Mouse (Mus musculus) spleen, embryonic (tissue): Measurements from ENCODE around the gene Cdsn.

ENCODE experiments used
- CTCF ChIA-PET: fragments of 350-600 bp; sonication (Branson Sonifier 250); formaldehyde crosslinking; loops from one replicate; lab custom pipeline; 2022; lab: Charles Lee

The Cdsn gene

DNA sequence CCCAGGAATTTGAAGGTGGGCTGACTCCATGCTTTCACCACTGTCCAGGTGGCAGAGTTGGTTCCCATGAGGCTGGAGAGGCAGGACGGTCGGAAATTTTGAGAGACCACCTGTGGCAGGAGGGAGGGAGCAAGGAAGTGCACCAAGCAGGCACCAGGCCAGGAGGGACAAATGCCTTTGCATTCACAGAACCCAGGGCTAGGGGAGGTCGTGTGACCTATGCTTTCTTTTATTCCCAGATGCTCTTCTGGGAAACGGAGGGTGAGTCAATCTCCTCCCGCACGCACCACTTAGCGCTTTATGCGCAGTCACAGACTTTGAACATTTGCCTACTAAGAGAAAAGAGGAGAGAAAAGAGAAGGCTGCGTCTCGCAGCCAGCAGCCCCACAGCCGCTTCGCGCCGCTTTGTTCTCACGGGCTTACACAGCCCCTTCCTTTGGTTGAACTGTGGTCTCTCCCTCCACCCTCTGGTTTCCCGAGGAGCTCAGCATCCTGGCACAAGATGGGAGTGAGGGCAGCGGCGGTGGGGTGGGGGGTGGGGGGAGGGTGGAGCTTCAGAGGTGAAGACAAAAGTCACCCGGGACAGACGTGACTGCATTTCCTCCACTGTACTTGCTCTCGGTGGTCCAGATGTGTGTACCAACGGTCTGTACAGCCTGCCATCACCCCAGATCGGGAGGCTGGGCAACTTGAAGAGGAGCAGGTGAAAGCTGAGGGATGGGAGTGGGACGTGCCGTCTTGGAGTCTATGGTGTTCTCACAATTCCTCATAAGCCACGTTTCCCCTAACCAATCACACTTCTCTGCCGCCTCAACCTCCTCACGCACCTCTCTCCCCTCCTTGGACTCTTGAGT lies 17.4 kb downstream of the Cdsn start:
- CTCF ChIA-PET: interaction anchor here (1.1 kb wide), 1 partner anchor 11 kb away, joined by 3 read pairs; no protein-coding TSS in a partner anchor

GRCm38 (mm10) chr17:35570836-35571235 lies 18.9 kb downstream of the Cdsn start:
- CTCF ChIA-PET: no interaction called here

- CTCF ChIA-PET: no interaction called here
These were observed 19.5 kb downstream of the Cdsn start for GRCm38 (mm10) chr17:35571477-35571876.

GRCm38 (mm10) chr17:35578211-35578610 lies 26.3 kb downstream of the Cdsn start:
- CTCF ChIA-PET: no interaction called here

GRCm38 (mm10) chr17:35582900-35583299 lies 31.0 kb downstream of the Cdsn start:
- CTCF ChIA-PET: no interaction called here

GRCm38 (mm10) chr17:35584330-35584937 lies 32.5 kb downstream of the Cdsn start:
- CTCF ChIA-PET: no interaction called here

- CTCF ChIA-PET: interaction anchor here (0.6 kb wide), 1 partner anchor 12 kb away, joined by 3 read pairs; no protein-coding TSS in a partner anchor
These were observed 35.4 kb downstream of the Cdsn start for GRCm38 (mm10) chr17:35587291-35587690.

GRCm38 (mm10) chr17:35588387-35588786 lies 36.5 kb downstream of the Cdsn start:
- CTCF ChIA-PET: interaction anchor here (0.7 kb wide), 1 partner anchor 157 kb away, joined by 3 read pairs; no protein-coding TSS in a partner anchor

DNA sequence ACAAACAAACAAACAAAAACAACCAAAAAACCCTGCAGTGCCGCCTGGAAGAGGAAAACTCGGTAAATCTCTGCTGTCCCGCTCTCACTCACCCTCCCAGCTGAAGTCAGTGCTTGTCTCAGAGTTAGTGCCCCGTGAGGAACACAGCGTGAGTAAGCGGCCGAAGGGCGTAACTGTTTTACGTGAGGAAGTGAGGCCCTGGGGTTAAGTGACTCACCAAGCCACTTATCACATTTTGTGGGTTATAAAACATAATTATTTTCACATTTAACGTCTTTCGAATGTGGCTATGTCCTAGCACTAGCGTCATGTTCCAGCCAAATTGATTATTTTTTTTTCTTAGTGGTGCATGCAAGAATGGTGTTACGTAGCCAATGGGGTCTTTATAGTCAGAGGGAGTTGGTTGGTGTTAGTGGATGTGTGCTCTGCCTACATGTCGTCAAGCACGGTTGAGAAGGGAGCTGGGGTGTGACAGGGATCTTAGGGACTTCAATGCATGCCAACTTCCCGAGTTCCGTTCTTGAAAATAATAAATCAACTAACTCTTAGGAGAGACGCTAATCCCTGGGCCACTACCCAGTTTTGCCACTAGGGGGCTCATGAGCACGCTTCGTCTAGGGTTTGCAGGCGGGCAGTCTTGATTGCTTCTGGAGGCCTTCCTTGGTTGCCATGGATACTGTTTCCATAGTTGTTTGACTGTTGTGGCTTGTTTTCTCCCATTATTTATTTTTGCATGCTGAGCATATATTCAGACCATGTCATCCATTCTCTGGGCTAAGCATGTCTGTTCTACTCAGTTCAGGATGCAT lies 38.7 kb downstream of the Cdsn start:
- CTCF ChIA-PET: no interaction called here

- CTCF ChIA-PET: interaction anchor here (0.6 kb wide), 1 partner anchor 42 kb away, joined by 4 read pairs; no protein-coding TSS in a partner anchor
These were observed 39.3 kb downstream of the Cdsn start for GRCm38 (mm10) chr17:35591219-35591578.

DNA sequence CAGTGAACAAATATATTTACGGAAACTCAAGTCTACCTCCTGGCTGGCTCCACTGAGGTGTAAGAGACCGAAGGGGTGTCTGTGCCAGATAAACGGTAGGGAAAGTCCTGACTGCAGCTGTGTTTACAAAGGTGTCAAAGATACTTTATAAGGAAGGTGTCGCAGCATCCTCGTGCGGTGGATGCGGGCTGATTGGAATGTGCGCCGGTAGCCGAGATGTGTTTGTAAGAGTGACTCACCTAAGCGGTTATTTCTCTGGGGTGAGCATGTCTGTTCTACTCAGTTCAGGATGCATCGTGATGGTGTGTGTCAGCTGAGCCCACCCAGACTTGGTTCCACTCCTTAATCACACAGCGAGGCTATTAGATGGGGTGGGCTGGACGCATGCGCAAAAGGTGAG lies 39.8 kb downstream of the Cdsn start:
- CTCF ChIA-PET: interaction anchor here (0.6 kb wide), 1 partner anchor 42 kb away, joined by 4 read pairs; no protein-coding TSS in a partner anchor

- CTCF ChIA-PET: no interaction called here
These were observed 40.2 kb downstream of the Cdsn start for GRCm38 (mm10) chr17:35592131-35592530.

DNA sequence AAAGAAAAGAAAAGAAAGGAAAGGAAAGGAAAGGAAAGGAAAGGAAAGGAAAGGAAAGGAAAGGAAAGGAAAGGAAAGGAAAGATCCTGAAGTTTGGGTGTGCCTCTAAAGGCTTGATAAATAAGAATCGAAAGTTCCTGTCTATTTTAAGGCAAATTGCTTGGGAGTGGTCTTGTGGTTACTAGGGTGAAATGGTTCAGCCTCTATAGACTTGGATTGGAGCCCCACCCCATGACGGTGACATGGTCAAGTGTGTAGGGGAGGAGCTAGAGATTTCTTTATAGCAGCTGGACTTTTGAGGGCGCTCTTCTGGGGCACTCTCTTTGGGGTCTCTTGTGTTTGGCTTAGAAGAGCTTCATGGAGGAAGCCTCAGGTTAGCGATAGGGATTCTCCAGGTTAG lies 41.9 kb downstream of the Cdsn start:
- CTCF ChIA-PET: no interaction called here

GRCm38 (mm10) chr17:35594456-35594855 lies 42.5 kb downstream of the Cdsn start:
- CTCF ChIA-PET: no interaction called here

GRCm38 (mm10) chr17:35597399-35597798 lies 45.5 kb downstream of the Cdsn start:
- CTCF ChIA-PET: no interaction called here

- CTCF ChIA-PET: interaction anchor here (0.6 kb wide), 1 partner anchor 201 kb away, joined by 7 read pairs; no protein-coding TSS in a partner anchor
These were observed 49.3 kb downstream of the Cdsn start, which contains the start of gene Sfta2 for GRCm38 (mm10) chr17:35601249-35601648. Gene Sfta2, plus strand, starts transcription at chr17:35601549.

DNA sequence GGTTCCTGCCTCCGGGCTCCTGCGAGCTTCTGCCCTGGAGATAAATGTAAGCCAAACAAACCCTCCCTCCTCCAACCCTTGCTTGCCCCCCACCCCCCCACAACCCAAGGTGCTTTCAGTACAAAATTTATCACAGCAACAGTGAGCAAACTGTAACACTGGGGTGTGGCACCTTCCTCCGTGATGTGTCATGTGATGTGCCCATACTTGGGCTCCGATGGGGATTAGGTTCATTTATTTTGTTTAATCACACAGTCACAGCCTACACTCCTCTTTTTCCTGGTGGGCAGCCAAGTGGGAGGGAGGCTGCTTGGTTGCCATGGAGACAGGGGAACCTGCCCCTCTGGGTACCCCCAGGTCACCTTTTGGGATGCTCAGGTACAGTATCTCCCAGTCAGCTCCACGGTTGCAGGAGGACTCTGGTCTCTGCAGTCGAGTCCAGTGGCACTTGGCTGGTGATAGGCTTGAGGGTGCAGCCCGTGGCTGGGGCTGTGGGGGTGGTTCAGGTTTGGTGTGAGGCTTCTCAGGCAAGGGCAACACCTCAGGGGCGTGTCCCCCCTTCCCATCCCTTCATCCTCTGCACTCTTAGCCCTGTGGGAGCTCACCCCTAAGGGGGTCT lies 49.9 kb downstream of the Cdsn start:
- CTCF ChIA-PET: interaction anchor here (0.6 kb wide), 1 partner anchor 201 kb away, joined by 7 read pairs; no protein-coding TSS in a partner anchor
